Mouse (Mus musculus): ENCODE measurements at regions not wholly inside any gene's neighbourhood (a gene's known extent, or its start where the extent isn't known, plus 50 kb on each side); places are given as distances from the start of the nearest gene placed in this dataset.

DNA sequence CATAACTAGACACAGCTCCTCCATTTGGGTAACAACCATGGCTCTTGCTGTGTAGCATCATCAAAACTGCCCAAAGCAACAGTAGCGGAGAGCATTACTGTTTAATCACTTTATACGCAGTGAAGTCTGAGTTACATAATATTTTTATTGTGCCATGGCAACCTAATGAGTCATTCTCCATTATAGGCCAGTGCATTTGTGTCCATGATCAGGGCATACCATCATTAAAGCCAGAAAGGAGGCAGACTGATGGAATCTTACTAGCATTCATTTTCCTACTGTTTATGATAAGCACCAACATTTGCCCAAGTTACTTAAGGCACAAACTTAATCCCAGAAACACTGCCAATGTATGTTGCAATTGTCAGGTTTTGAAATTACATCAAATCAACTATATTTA, 3601.2 kb upstream of the Gm7489 start:
- ATAC-seq (ENCODE audit: low FRiP score), result no peak
- no peaks in the 10 kb centered on the region for H3K9me3 ChIP-seq (ENCODE audit: low read length)
- DNase-seq (ENCODE audit: low spot score), result no peak
- no peaks in the 10 kb centered on the region for H3K4me1 ChIP-seq (ENCODE audit: insufficient read depth, low read length)
- no peaks in the 10 kb centered on the region for H3K27me3 ChIP-seq (ENCODE audit: insufficient read depth, low read length)
- no peak overlapping the region for H3K9ac ChIP-seq (replicated peaks; ENCODE audit: low read length, poor library complexity, severe bottlenecking)
- TF ChIP-seq CTCF (IDR thresholded peaks at IDR 0.05), result no peak
- no peaks in the 10 kb centered on the region for H3K36me3 ChIP-seq (ENCODE audit: insufficient read depth, low read length)
- WGBS, result 76% methylated on average over 2 of the region's 2 CpGs
- no peak overlapping the region for H3K4me3 ChIP-seq (ENCODE audit: low read depth, low read length)
- H3K27ac ChIP-seq (ENCODE audit: low read depth, low read length), result no peak overlapping the region
- no peak overlapping the region for H3K4me2 ChIP-seq (ENCODE audit: low read depth, low read length, poor library complexity, severe bottlenecking)

DNA sequence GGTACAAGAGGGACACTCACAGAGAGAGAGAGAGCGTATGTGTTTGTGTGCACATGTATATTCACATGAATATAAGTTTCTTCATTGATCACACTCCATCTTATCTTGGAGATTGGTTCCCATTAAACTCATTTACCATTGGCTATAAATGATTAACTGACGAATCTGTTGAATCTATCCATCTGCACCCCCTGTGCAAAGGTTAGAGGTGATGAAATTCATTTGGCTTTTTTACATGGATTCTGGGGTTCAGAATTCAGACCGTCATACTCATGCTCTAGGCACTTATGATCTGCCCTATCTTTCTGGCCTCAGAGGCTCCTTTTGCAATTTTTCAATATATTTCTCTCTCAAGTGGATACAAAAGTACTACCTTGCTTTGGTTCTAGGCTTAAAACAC, 3582.9 kb upstream of the Gm7489 start:
- ATAC-seq (ENCODE audit: low FRiP score) (no peak), DNase-seq (ENCODE audit: low spot score) (no peak)
- Histone ChIP-seq H3K4me3 (ENCODE audit: low read depth, low read length) (no peak overlapping the region), H3K36me3 (ENCODE audit: insufficient read depth, low read length) (no peaks in the 10 kb centered on the region), H3K9me3 (ENCODE audit: low read length) (no peaks in the 10 kb centered on the region), H3K27me3 (ENCODE audit: insufficient read depth, low read length) (no peaks in the 10 kb centered on the region), H3K9ac (replicated peaks; ENCODE audit: low read length, poor library complexity, severe bottlenecking) (no peak overlapping the region), H3K27ac (ENCODE audit: low read depth, low read length) (no peak overlapping the region), H3K4me1 (ENCODE audit: insufficient read depth, low read length) (no peaks in the 10 kb centered on the region), H3K4me2 (ENCODE audit: low read depth, low read length, poor library complexity, severe bottlenecking) (no peak overlapping the region)
- WGBS, result 88% methylated on average over 3 of the region's 3 CpGs
- no peak for TF ChIP-seq CTCF (IDR thresholded peaks at IDR 0.05)

DNA sequence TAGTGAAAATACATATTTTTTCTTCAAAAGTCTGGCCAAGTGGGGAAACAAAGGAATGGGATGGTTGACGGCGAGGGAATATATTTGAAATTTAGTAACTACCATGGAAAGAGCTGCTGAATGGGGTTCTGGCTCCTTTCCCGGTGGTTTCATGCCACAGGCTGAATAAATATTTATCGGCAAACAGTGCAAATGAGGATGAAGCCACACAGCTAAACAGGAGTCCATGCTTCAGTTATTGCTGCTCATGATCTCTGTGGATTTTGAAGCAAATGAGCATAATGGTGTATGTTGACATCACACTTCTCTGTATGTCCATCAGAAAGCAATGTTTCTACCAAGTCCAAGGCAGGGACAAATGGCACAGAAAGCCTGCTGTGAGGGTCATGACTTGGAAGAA, 3580.6 kb upstream of the Gm7489 start:
- Histone ChIP-seq H3K9ac (replicated peaks; ENCODE audit: low read length, poor library complexity, severe bottlenecking) (no peak overlapping the region), H3K27me3 (ENCODE audit: insufficient read depth, low read length) (no peaks in the 10 kb centered on the region), H3K4me2 (ENCODE audit: low read depth, low read length, poor library complexity, severe bottlenecking) (no peak overlapping the region), H3K4me3 (ENCODE audit: low read depth, low read length) (no peak overlapping the region), H3K4me1 (ENCODE audit: insufficient read depth, low read length) (no peaks in the 10 kb centered on the region), H3K9me3 (ENCODE audit: low read length) (no peaks in the 10 kb centered on the region), H3K36me3 (ENCODE audit: insufficient read depth, low read length) (no peaks in the 10 kb centered on the region), H3K27ac (ENCODE audit: low read depth, low read length) (no peak overlapping the region)
- DNase-seq (ENCODE audit: low spot score) (peak; percentile 39), ATAC-seq (ENCODE audit: low FRiP score) (no peak)
- TF ChIP-seq CTCF (IDR thresholded peaks at IDR 0.05), result no peak
- 66% methylated on average over 4 of the region's 4 CpGs for WGBS

DNA sequence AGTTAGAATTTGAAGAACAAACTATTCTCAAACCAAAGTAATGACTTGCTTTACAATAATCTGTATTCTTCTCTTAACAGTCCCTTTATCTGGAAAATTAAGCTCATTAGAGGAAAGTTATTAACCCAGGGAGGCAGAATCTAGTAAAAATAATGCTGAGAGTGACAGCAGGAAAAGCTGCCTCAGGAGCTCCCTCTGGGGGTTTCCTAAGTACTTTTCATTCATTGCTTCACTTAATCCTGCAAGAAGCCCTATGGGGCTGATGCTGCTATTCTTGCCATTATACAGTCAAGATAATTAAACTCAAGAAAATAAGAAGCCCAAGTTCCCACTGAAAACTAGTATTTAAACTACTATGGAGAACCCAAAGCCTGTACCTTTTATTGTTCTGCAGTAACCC, 3563.9 kb upstream of the Gm7489 start:
- 0 out of 2 replicates have a peak, but pooled peaks have one; percentile 2 for TF ChIP-seq CTCF (IDR thresholded peaks at IDR 0.05)
- DNase-seq (ENCODE audit: low spot score), result peak; percentile 2

DNA sequence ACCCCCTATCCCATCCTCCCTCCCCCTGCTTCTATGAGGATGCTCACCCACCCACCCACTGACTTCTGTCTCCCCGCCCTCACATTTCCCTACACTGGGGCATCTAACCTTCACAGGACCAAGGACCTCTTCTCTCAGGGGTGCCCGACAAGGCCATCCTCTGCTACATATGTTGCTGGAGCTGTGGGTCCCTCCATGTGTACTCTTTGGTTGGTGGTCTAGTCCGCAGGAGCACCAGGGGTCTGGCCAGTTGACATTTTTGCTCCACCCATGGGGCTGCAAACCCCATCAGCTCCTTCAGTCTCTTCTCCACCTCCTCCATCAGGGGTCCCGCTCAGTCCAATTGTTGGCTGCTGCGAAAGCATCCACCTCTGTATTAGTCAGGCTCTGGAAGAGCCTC, 3539.2 kb upstream of the Gm7489 start:
- no peak for ATAC-seq (ENCODE audit: low FRiP score)
- Histone ChIP-seq H3K4me3 (ENCODE audit: low read depth, low read length) (no peak overlapping the region), H3K9me3 (ENCODE audit: low read length) (no peaks in the 10 kb centered on the region), H3K4me2 (ENCODE audit: low read depth, low read length, poor library complexity, severe bottlenecking) (no peak overlapping the region), H3K9ac (replicated peaks; ENCODE audit: low read length, poor library complexity, severe bottlenecking) (no peak overlapping the region), H3K36me3 (ENCODE audit: insufficient read depth, low read length) (no peaks in the 10 kb centered on the region), H3K27ac (ENCODE audit: low read depth, low read length) (no peak overlapping the region), H3K27me3 (ENCODE audit: insufficient read depth, low read length) (no peaks in the 10 kb centered on the region), H3K4me1 (ENCODE audit: insufficient read depth, low read length) (no peaks in the 10 kb centered on the region)
- DNase-seq (ENCODE audit: low spot score), result no peak
- 97% methylated on average over 5 of the region's 5 CpGs for WGBS
- no peak for TF ChIP-seq CTCF (IDR thresholded peaks at IDR 0.05)

More for the DNA sequence above, 3563.9 kb upstream of the Gm7489 start:
- H3K4me1 ChIP-seq (ENCODE audit: insufficient read depth, low read length), result no peaks in the 10 kb centered on the region
- H3K27me3 ChIP-seq (ENCODE audit: insufficient read depth, low read length), result no peaks in the 10 kb centered on the region
- no peaks in the 10 kb centered on the region for H3K36me3 ChIP-seq (ENCODE audit: insufficient read depth, low read length)
- H3K9me3 ChIP-seq (ENCODE audit: low read length), result no peaks in the 10 kb centered on the region
- no peak overlapping the region for H3K9ac ChIP-seq (replicated peaks; ENCODE audit: low read length, poor library complexity, severe bottlenecking)
- no peak for ATAC-seq (ENCODE audit: low FRiP score)
- H3K4me2 ChIP-seq (ENCODE audit: low read depth, low read length, poor library complexity, severe bottlenecking), result no peak overlapping the region
- H3K4me3 ChIP-seq (ENCODE audit: low read depth, low read length), result no peak overlapping the region
- no peak overlapping the region for H3K27ac ChIP-seq (ENCODE audit: low read depth, low read length)

DNA sequence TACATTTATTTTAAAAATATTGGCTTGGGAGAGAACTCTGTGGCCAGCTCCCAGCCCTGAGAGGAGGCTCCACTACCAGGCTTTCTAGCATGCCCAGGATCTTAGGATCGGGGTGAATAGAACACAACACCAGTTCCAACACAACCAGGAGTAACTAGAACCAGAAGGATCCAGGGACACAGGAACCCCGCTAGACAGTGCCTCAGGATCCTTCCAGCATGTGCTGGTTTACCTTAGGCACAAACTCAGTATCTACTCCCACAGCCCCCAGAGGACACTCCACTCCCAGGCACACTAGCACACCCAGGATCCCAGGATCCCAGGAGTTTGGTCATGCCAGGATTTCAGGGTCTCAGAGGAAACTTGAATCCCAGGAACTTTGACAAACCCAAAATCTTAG, 3537.8 kb upstream of the Gm7489 start:
- WGBS, result 94% methylated on average over 2 of the region's 2 CpGs
- no peak for TF ChIP-seq CTCF (IDR thresholded peaks at IDR 0.05)
- ATAC-seq (ENCODE audit: low FRiP score), result no peak

More for the DNA sequence above, 3537.8 kb upstream of the Gm7489 start:
- Histone ChIP-seq H3K4me3 (ENCODE audit: low read depth, low read length) (no peak overlapping the region), H3K36me3 (ENCODE audit: insufficient read depth, low read length) (no peaks in the 10 kb centered on the region), H3K4me1 (ENCODE audit: insufficient read depth, low read length) (no peaks in the 10 kb centered on the region), H3K4me2 (ENCODE audit: low read depth, low read length, poor library complexity, severe bottlenecking) (no peak overlapping the region), H3K27me3 (ENCODE audit: insufficient read depth, low read length) (no peaks in the 10 kb centered on the region), H3K27ac (ENCODE audit: low read depth, low read length) (no peak overlapping the region), H3K9me3 (ENCODE audit: low read length) (no peaks in the 10 kb centered on the region), H3K9ac (replicated peaks; ENCODE audit: low read length, poor library complexity, severe bottlenecking) (no peak overlapping the region)
- DNase-seq (ENCODE audit: low spot score), result no peak

Measured in midbrain, postnatal 0 days (tissue).